Mouse (Mus musculus) heart, postnatal 0 days (tissue): ENCODE results near the gene Unc5a.

Experiments used
- CTCF ChIP-seq: IDR thresholded peaks from 2 replicates; pipeline ENCODE4 v1.5.1; 2016; ENCODE audit warnings: antibody characterized with exemption, control low read depth, low read depth
- EP300 ChIP-seq: IDR thresholded peaks from 2 replicates; pipeline ENCODE4 v1.6.1; 2016; ENCODE audit warnings: antibody characterized with exemption, low read depth

- TF ChIP-seq EP300 (no peak), CTCF (no peak)
Measured at GRCm38 (mm10) chr13:55002090-55002489, 52.9 kb downstream of the Unc5a start.
